Comparison of ENCODE assay signal across 15 mouse cellular contexts in genomic region chr6:8644703-8645102, GRCm38 (mm10).
DNase-seq lines count a peak whose midpoint lies in the region; ATAC-seq and TF ChIP-seq lines count a peak whose summit lies in the region.
"Had no signal": no experiment of that assay in that cellular context is flagged by ENCODE, and none has a peak within 500 bp of the region (broad histone marks: within the 10 kb centered on the region; RNA-seq: fewer than 3 reads in every experiment).

No protein-coding gene starts in this region.

- peak overlapping the region; percentile 54 for H3K27ac ChIP-seq in intestine, embryonic 14.5 days (ENCODE audit: low read depth)
- no peak overlapping the region for H3K27ac ChIP-seq in intestine, postnatal 0 days (ENCODE audit: low read depth, low read length)
- peak overlapping the region; percentile 40; the same call in 1 of the 2 replicates for H3K27ac ChIP-seq in intestine, embryonic 15.5 days
- peak overlapping the region; percentile 23; the same call in 1 of the 2 replicates for H3K27ac ChIP-seq in olfactory bulb, adult 2 months (ENCODE audit: insufficient read depth, low read depth, low read length)
- H3K27ac ChIP-seq: embryonic facial prominence, embryonic 12.5 days; neural tube, embryonic 12.5 days had no signal

- no peak overlapping the region for H3K4me3 ChIP-seq in intestine, embryonic 14.5 days (ENCODE audit: low read depth, low read length)
- H3K4me3 ChIP-seq in intestine, postnatal 0 days (ENCODE audit: low read depth, low read length) = no peak overlapping the region
- no peak overlapping the region for H3K4me3 ChIP-seq in intestine, embryonic 15.5 days (replicated peaks)
- no peak overlapping the region for H3K4me3 ChIP-seq in olfactory bulb, adult 2 months (ENCODE audit: insufficient read depth, low read depth, low read length)
- H3K4me3 ChIP-seq: embryonic facial prominence, embryonic 12.5 days; neural tube, embryonic 12.5 days had no signal

- H3K27me3 ChIP-seq in intestine, embryonic 14.5 days (replicated peaks; ENCODE audit: control insufficient read depth, insufficient read depth, low read length) = no peaks in the 10 kb centered on the region
- H3K27me3 ChIP-seq in intestine, postnatal 0 days (replicated peaks; ENCODE audit: control insufficient read depth, insufficient read depth, low read length) = no peaks in the 10 kb centered on the region
- no peaks in the 10 kb centered on the region for H3K27me3 ChIP-seq in intestine, embryonic 15.5 days (replicated peaks)
- H3K27me3 ChIP-seq: embryonic facial prominence, embryonic 12.5 days; neural tube, embryonic 12.5 days had no signal

- ATAC-seq in intestine, embryonic 14.5 days (replicated peaks; ENCODE audit: low FRiP score, low TSS enrichment, low read depth) = 0 out of 2 replicates have a peak, but pooled peaks have one; percentile 32
- ATAC-seq in intestine, postnatal 0 days = no peak
- ATAC-seq in intestine, embryonic 15.5 days = peak; percentile 46; the same call in 1 of the 2 replicates

- no peak for TF ChIP-seq CTCF in intestine, postnatal 0 days (IDR thresholded peaks at IDR 0.05; ENCODE audit: low read depth)
- TF ChIP-seq CTCF in olfactory bulb, adult 2 months (IDR thresholded peaks at IDR 0.05; ENCODE audit: insufficient read depth, low read depth, low read length) = no peak

- peak; percentile 60 for DNase-seq in intestine, embryonic 14.5 days (ENCODE audit: low spot score)
- peak; percentile 86 for DNase-seq in brain, adult 2 months (ENCODE audit: low read depth, low spot score)
- DNase-seq in thymus, postnatal 10 days (ENCODE audit: low spot score in 2 of 2) = no peak
- DNase-seq in gastrocnemius, adult 8-10 months (ENCODE audit: low spot score in 2 of 2) = no peak
- no peak for DNase-seq in urinary bladder, postnatal 25 days (ENCODE audit: low spot score)
- DNase-seq: adrenal gland, postnatal 14 days; cerebellum, adult 2 months; gastrocnemius, postnatal 10 days; kidney, postnatal 4 days; lung, adult 2 months had no signal

- no peaks in the 10 kb centered on the region for H3K9me3 ChIP-seq in intestine, embryonic 14.5 days (ENCODE audit: control insufficient read depth, low read length)
- no peaks in the 10 kb centered on the region for H3K9me3 ChIP-seq in intestine, postnatal 0 days (ENCODE audit: control insufficient read depth)
- H3K9me3 ChIP-seq in intestine, embryonic 15.5 days = no peaks in the 10 kb centered on the region
- H3K9me3 ChIP-seq: embryonic facial prominence, embryonic 12.5 days; neural tube, embryonic 12.5 days had no signal

- no peak for TF ChIP-seq POLR2A in olfactory bulb, adult 2 months (IDR thresholded peaks at IDR 0.05; ENCODE audit: insufficient read depth, low read depth, low read length)

- no peak overlapping the region for H3K9ac ChIP-seq in intestine, embryonic 14.5 days (ENCODE audit: low read length)
- H3K9ac ChIP-seq in intestine, postnatal 0 days (ENCODE audit: low read depth, low read length) = no peak overlapping the region
- no peak overlapping the region for H3K9ac ChIP-seq in intestine, embryonic 15.5 days
- H3K9ac ChIP-seq: embryonic facial prominence, embryonic 12.5 days; neural tube, embryonic 12.5 days had no signal

- H3K4me2 ChIP-seq in intestine, embryonic 14.5 days (ENCODE audit: low read length) = no peak overlapping the region
- H3K4me2 ChIP-seq in intestine, postnatal 0 days (replicated peaks; ENCODE audit: low read depth) = no peak overlapping the region
- H3K4me2 ChIP-seq in intestine, embryonic 15.5 days (replicated peaks) = 0 out of 2 replicates have a peak overlapping the region, but pooled peaks have one; percentile 11
- H3K4me2 ChIP-seq: embryonic facial prominence, embryonic 12.5 days; neural tube, embryonic 12.5 days had no signal

- peaks cover 8% of the 10 kb centered on the region; the same call in 1 of the 2 replicates for H3K4me1 ChIP-seq in intestine, embryonic 14.5 days (replicated peaks; ENCODE audit: control insufficient read depth, insufficient read depth, low read length)
- H3K4me1 ChIP-seq in intestine, postnatal 0 days (replicated peaks; ENCODE audit: control insufficient read depth, insufficient read depth, low read length) = no peaks in the 10 kb centered on the region
- H3K4me1 ChIP-seq in intestine, embryonic 15.5 days (replicated peaks) = peaks cover 2% of the 10 kb centered on the region; the same call in 1 of the 2 replicates
- H3K4me1 ChIP-seq in olfactory bulb, adult 2 months (ENCODE audit: control insufficient read depth, insufficient read depth, low read length) = peaks cover 12% of the 10 kb centered on the region
- H3K4me1 ChIP-seq: neural tube, embryonic 12.5 days had no signal

- no peaks in the 10 kb centered on the region for H3K36me3 ChIP-seq in intestine, embryonic 14.5 days (ENCODE audit: control insufficient read depth, insufficient read depth, low read length)
- no peaks in the 10 kb centered on the region for H3K36me3 ChIP-seq in intestine, postnatal 0 days (ENCODE audit: control insufficient read depth, insufficient read depth)
- no peaks in the 10 kb centered on the region for H3K36me3 ChIP-seq in intestine, embryonic 15.5 days
- H3K36me3 ChIP-seq: embryonic facial prominence, embryonic 12.5 days; neural tube, embryonic 12.5 days had no signal

- 42% methylated on average over 10 of the region's 10 CpGs for WGBS in intestine, embryonic 14.5 days
- WGBS in intestine, postnatal 0 days = 69% methylated on average over 10 of the region's 10 CpGs
- WGBS in intestine, embryonic 15.5 days = 49% methylated on average over 10 of the region's 10 CpGs
- 47% methylated on average over 10 of the region's 10 CpGs for WGBS in olfactory bulb, adult 2 months

Comparison
In these comparisons a context has a peak if more than half of its experiments do, and no peak if none do; other contexts are left out.
1. DNase-seq: peak in intestine, embryonic 14.5 days (single experiment) and brain, adult 2 months (single experiment); none in thymus, postnatal 10 days (0 of 2), gastrocnemius, adult 8-10 months (0 of 2) and urinary bladder, postnatal 25 days (single experiment).